Comparison of ENCODE assay signal across 28 mouse cellular contexts in genomic region chr14:104542427-104542826, GRCm38 (mm10).
"Had no signal": no experiment of that assay in that cellular context is flagged by ENCODE, and none has a peak within 500 bp of the region (broad histone marks: within the 10 kb centered on the region; RNA-seq: fewer than 3 reads in every experiment).

No protein-coding gene starts in this region.

- H3K4me2 ChIP-seq: limb, embryonic 12.5 days; limb, embryonic 15.5 days; liver, embryonic 11.5 days; lung, embryonic 14.5 days; midbrain, embryonic 11.5 days; neural tube, embryonic 12.5 days; neural tube, embryonic 15.5 days; stomach, embryonic 15.5 days had no signal

- H3K27me3 ChIP-seq: limb, embryonic 12.5 days; limb, embryonic 15.5 days; neural tube, embryonic 12.5 days; neural tube, embryonic 15.5 days; stomach, embryonic 15.5 days had no signal

- H3K27ac ChIP-seq: layer of hippocampus, adult 2 months; left cerebral cortex, adult 2 months; limb, embryonic 12.5 days; limb, embryonic 15.5 days; liver, embryonic 14.5 days; neural tube, embryonic 12.5 days; neural tube, embryonic 15.5 days; stomach, embryonic 15.5 days had no signal

- H3K9me3 ChIP-seq: limb, embryonic 12.5 days; limb, embryonic 15.5 days; neural tube, embryonic 12.5 days; neural tube, embryonic 15.5 days; stomach, embryonic 15.5 days had no signal

- H3K4me1 ChIP-seq: limb, embryonic 15.5 days; stomach, embryonic 15.5 days had no signal

- ATAC-seq: liver, postnatal 0 days had no signal

- DNase-seq: kidney, adult 11 months; kidney, adult 8-10 months; kidney, postnatal 14 days; kidney, postnatal 4 days; layer of hippocampus, adult 9-11 months; layer of hippocampus, postnatal 36 days; left cerebral cortex, postnatal 4 days; liver, postnatal 0 days; lung, embryonic 14.5 days; lung, postnatal 14 days; lung, postnatal 4 days; midbrain, embryonic 14.5 days; right cerebral cortex, adult 18-20 months; right cerebral cortex, postnatal 14 days; right cerebral cortex, postnatal 4 days; thymus, adult 2 months; thymus, postnatal 14 days; thymus, postnatal 4 days had no signal

- H3K4me3 ChIP-seq: layer of hippocampus, adult 2 months; left cerebral cortex, adult 2 months; limb, embryonic 12.5 days; limb, embryonic 15.5 days; neural tube, embryonic 12.5 days; neural tube, embryonic 15.5 days; stomach, embryonic 15.5 days had no signal

- H3K9ac ChIP-seq: limb, embryonic 12.5 days; limb, embryonic 15.5 days; liver, embryonic 14.5 days; liver, postnatal 0 days; lung, embryonic 14.5 days; neural tube, embryonic 12.5 days; neural tube, embryonic 15.5 days; stomach, embryonic 15.5 days had no signal

- H3K36me3 ChIP-seq: limb, embryonic 12.5 days; limb, embryonic 15.5 days; neural tube, embryonic 12.5 days; neural tube, embryonic 15.5 days; stomach, embryonic 15.5 days had no signal
